Mouse (Mus musculus) adrenal gland, adult 18-20 months (tissue): Measurements from ENCODE around the gene Cuedc1. TPM values are rescaled to one million over a fixed set of nuclear protein-coding genes. Genes with fewer than 3 reads are reported as not detected.

ENCODE experiments used
- DNase-seq, 2 experiments: peaks; one replicate each; pipeline ENCODE4 v3.0.0; 2021 to 2022; ENCODE audit warnings: low spot score in 2 of 2
- total RNA-seq, 2 experiments: library from RNA; stranded (reverse); gene quantifications; 1 replicate in 1 of 2; 2 replicates in 1 of 2; pipeline ENCODE4 v1.2.3; 2021

Gene Cuedc1
- total RNA-seq, 2 experiments from 2014 or later, result 40.2 to 42.4 TPM

DNA sequence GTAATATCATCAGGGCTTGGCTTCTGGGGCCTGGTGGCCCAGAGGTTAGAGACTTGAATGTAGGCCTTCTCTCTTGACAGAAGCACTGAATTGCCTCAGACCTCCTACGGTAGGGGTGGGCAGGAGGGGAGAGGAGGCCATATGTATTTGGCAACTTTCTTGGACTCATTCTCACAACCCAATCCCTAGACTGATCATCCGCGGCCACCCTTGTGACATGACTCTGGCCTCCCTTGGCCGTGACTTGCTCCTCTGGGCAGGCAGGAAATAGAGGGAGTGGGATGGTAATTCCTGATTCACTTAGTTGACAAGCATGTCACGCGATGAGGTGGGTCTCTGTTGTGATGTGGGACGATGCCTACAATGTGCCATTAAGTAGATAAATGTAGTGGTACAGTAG, 68.6 kb downstream of the Cuedc1 start:
- DNase-seq, result no peak

DNA sequence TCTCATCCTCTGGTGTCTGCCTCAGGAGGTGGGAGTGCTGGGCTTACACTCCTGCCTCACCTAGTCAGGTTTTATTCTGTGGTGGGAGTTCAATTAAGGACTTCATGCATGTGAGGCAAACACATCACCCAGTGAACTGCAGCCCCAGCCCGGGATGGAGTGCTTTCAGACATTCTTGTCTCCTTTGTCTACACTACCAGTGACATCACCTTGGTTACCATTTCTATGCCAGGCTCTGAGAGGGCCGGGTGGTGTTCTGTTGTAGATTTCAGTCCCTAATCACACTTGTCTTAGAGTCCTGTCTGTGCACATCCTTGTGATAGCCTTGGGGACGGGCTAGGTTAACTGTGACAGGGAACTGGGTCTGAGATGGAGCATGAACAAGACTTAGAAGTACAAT, 70.8 kb downstream of the Cuedc1 start:
- DNase-seq, result no peak

DNA sequence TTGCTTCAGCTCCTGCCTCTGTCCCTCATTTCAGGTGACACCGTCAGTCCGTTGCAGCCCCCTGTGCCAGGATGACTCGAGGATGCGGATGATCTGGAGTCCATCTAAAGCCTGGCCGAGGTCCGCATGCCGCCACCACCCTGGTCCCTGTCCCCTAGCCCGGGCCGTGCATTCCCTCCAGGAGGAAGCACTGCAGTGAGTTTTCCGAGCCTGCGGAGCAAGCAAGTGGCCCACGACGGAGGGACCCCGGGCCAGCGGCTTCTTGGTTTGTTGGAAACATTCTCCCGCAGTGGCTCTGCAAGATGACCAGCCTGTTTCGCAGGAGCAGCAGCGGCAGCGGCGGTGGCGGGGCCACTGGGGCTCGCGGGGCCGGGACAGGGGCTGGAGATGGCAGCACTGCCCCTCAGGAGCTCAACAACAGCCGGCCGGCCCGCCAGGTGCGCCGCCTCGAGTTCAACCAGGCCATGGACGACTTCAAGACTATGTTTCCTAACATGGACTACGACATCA, 71.7 kb downstream of the Cuedc1 start:
- no peak for DNase-seq

DNA sequence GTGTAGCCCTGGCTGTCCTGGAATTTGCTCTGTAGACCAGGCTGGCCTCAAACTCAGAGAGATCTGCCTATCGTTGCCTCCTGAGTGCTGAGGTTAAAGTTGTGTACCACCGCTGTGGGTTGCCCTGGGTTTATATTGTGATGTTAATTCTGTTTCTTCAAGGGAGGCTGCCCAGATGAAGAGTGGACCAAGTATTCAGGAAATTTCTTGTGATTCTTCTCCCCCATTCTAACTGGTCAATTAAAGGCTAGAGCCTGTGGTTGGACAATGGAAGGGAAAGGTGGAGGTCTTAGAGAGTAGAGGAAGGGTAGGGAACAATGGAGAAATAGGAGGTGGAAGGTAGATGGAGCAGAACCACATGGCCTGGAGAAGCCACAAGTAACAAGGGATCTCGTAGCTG, 72.7 kb downstream of the Cuedc1 start:
- no peak for DNase-seq

DNA sequence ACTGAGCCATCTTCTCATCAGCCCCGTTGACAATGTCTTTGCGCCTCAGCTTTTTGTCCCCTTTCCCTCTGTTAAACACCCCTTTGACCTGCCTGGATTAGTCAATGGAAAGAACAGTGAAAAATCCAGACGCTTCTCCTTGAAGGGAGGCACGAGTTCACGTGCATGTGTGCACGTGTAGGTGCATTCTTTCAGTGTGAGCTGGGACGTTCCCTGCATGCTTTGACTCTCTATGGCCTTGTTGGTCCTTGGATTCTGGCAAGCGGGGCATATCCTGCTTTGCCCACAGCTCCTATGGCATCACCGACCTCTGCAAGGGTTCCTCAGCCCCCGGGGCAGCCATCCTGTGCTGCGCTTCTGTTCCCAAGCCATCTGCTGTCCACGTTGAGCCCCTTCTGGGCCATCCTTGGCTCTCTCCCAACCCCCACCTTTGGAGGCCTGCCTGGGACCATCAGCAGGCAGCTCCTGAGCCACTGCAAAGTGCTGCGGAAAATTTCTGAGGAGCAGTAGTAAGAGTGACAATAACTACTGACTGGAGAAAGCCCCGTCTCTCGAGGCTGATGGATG, 74.1 kb downstream of the Cuedc1 start:
- no peak for DNase-seq

DNA sequence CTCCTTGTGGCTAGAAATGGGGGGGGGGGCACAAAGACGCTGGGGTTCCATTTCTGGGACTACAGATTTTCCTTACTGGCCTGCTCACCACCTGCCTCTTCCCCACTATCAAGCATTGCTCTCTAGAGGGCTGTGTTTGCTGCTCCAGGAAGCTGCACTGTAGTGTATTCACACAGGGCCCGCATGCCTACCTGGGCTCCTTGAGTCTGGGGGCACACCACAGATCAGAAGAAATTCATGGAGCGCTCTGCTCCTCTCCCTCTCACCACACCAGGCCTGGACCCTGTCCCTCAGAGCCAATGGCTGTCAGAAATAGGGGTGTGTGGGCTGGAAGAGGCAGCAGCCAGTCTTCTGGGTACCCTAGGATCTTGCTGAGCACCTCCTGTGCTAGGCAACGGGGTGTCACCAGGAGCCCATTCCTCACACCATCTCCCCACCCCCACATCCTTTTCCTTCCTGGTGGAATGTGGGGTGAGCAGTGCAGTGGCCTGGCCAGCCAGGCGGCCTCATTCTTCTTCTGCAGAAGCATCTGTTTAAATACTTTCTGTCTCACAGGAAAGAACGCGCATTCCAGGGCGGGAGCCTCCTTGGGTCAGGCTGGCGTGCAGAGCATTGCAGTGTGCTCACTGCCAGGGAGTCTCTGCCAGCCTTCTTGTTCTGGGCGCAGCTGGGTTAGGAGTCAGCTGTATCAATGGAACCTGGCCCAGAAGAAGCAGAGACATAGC, 74.9 kb downstream of the Cuedc1 start:
- no peak for DNase-seq

- DNase-seq, result no peak
Observed at GRCm38 (mm10) chr11:88173386-88174025, 75.6 kb downstream of the Cuedc1 start.

DNA sequence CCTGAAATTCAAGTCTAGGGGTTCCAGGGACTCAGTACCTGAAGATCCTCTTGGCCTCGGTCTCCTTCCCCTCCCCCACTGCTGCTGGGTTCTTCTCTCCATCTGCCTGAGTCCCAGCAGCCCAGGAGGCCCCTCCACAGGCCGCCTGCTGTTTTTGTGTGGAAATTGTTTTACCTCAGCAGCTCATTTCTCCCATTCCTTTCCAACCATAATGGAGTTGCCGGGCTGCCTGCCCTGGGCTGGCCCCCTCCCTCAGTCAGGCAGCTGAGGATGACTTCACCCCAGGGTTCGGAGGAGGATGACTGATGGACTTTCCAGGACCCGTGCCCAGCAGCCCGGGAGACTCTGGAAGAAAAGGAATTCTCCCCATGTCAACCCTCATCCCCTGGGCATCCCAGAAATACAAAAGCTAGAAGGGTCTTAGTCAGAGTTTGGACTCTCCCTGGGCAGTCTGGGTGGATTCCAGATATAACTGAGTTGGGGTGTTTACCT, 82.7 kb downstream of the Cuedc1 start:
- DNase-seq, result no peak

DNA sequence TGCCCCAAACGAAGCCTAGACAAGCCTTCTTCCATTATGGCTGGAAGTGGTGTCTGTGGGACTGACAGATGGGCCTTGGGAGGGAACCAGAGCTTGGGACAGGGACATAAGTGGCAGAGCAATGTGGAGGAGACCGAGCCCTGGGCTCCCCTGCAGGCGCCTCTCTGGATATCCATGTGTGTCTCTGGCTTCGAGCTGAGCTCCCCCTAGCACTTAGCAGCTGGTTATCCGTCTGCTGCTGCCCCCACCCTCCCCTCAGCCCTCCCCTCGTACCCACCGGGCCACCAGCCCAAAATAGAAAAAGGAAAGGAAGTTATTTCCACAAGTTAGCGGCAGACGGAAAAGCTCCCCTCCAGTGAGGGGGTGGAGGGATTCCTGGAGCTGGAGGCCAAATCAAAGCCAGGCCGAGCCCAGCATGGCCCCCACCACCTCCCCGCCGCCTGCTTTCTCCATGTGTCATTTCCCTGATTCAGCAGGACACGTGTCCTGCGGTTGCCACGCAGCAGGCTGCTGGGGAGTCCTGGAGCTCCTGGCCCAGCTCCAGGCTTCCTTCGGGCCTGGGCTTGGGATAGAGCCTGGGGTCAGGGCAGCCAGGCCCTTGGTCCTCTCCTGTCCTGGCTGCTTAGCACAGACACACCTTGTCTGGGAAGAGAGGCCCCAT, 83.2 kb downstream of the Cuedc1 start:
- DNase-seq, result peak; percentile 73 to 79

DNA sequence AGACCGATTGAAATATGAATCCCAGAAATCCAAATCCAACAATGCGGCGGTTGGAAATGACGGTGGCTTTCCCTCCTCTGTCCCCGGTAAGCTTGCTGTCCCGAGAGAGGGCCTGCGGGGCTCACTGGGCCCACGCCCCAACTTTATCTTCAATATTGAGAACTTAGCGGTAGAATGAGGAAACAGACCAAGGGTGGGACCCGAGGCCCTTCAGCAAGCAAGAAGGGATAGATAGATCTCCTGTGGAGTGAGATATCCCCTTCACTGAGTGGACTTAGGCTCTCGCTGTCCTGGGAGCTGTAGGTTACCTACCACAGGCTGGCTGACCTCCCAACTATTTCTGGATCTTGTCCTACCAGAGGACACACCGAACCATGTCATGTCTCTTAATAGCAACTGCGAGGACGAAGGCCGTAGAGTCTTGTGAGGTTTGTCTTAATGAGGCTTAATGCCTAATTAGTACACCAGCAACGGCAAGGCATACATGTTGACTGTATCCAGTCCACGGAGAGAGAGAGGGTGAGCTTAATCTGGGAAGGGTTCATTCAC, 86.8 kb downstream of the Cuedc1 start:
- no peak for DNase-seq

GRCm38 (mm10) chr11:88186078-88186946, 88.5 kb downstream of the Cuedc1 start:
- no peak for DNase-seq

- DNase-seq, result no peak
Observed at GRCm38 (mm10) chr11:88186947-88187243, 89.0 kb downstream of the Cuedc1 start.

DNA sequence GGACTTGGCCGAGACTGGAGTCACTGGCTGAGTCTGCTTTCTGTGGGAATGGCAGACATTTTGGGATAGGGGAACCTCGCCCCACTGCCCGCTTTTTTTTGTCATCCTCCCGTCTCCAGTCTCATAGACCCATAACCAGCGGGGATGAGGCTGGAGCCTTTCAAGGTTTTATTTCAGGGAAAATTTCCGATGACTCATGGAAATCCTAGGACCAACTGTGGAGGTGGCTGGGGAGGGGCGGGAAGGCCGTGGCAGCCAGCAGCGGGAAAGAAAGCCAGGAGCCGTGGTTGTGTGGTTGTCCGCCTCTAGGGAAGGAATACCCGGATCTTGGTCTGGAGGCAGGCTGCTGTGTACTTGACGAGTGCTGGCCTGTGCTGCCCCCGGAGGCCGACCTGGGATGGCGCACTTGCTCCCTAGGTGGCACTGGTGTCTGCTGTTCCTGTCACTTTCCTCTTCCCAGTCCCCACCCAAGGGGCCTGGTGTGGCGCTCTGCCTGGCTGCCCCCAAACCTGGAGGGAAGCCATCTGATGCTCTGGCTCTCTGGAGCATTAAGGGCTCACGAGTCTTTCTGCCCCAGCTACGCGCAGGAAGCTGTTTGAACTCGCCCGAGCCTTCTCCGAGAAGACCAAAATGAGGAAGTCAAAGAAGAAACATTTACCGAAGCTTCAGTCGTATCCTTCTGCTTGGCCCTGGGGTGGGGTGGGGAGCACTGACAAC, 89.7 kb downstream of the Cuedc1 start:
- peak; percentile 73 to 74 for DNase-seq

DNA sequence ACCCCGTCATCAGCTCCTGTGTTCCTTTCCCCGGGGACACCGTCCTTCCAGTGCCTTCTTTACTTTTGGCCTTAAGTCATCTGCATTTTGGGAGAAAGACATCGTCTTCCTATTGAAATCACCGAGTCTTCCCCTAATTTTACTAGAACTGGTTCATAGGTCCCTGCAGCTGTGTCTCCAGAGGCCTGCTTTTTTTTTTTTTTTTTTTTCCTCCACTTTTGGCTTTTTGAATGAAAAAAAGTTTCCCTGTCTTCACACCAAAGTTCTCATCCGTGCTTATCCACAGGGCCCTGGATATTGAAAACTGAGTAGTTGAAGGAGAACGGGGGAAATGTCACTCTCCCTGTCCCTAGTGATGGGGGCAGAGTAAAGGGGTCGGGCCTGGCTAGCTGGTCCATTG, 90.4 kb downstream of the Cuedc1 start:
- DNase-seq, result no peak

GRCm38 (mm10) chr11:88188635-88189034, 90.8 kb downstream of the Cuedc1 start:
- no peak for DNase-seq

GRCm38 (mm10) chr11:88192595-88192994, 94.7 kb downstream of the Cuedc1 start:
- DNase-seq, result no peak

GRCm38 (mm10) chr11:88193098-88193823, 95.4 kb downstream of the Cuedc1 start:
- no peak for DNase-seq

DNA sequence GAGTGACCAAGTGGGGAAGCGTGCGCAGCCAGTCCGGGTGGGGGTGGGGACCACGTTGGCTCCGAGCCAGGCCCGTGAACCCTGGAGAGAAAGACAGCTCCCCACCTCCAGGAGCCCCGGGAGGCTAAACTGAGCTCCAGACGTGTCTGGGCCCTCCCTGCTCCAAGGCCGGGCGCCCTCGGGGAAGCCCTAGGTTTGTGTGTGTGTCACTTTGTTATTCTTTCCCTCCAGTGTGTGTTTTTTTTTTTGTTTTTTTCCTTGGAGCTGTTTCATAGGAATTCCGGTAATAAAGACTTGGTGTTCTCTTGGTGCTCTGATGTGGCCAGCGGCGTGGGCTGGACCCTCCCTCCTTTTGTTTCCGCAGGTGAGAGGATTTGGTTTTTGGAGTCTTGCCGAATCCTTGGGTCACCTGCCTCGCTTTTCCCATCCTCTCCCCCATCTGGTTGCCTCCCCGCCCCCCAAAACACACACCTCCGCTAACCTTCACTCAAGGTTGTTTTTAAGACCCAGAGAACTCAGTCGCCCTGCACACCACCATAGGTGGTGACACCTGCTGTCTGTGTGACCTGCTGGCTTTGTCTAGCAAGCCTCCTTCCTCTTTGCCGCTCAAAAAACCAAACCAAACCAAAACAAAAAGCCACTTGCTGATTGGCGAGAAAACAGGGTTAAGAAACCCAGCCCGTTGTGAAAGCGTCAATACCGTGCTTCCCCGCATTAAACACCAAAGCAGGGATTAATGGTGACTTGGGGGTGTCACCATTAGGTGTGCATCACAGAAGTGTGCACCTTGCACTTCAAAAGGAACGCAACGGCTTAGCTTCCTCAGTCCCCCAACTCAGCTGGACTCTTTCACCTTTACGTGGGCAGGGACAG, 96.2 kb downstream of the Cuedc1 start:
- no peak for DNase-seq
